Mouse (Mus musculus): ENCODE data around the gene Slc31a2. TPM values are rescaled to one million over a fixed set of nuclear protein-coding genes. Genes with fewer than 3 reads are reported as not detected.

Gene Slc31a2
- polyA plus RNA-seq, 1 experiment from 2014 or later, result 18.7 TPM

Other genes with a start within 250 kb of the Slc31a2 start
- not detected in 2 replicates for gene Mup20, start 208.4 kb upstream of the Slc31a2 start, polyA plus RNA-seq (2015; fragmentation: Nextera tagmentation; extraction: Ambion mirVana)
- not detected in 2 replicates for gene Mup3, start 175.2 kb upstream of the Slc31a2 start, polyA plus RNA-seq (2015; fragmentation: Nextera tagmentation; extraction: Ambion mirVana)
- gene Mup21, start 111.7 kb upstream of the Slc31a2 start, polyA plus RNA-seq (2015; fragmentation: Nextera tagmentation; extraction: Ambion mirVana), result not detected in 2 replicates
- gene Zfp37, start 31.5 kb upstream of the Slc31a2 start, polyA plus RNA-seq (2015; fragmentation: Nextera tagmentation; extraction: Ambion mirVana), result 35.9 and 37.2 TPM in 2 replicates
- 21.4 and 21.9 TPM in 2 replicates for gene Fkbp15, start 98.0 kb downstream of the Slc31a2 start, polyA plus RNA-seq (2015; fragmentation: Nextera tagmentation; extraction: Ambion mirVana)
- gene Slc31a1, start 98.2 kb downstream of the Slc31a2 start, polyA plus RNA-seq (2015; fragmentation: Nextera tagmentation; extraction: Ambion mirVana), result 36.8 and 37.7 TPM in 2 replicates
- gene Cdc26, start 146.1 kb downstream of the Slc31a2 start, polyA plus RNA-seq (2015; fragmentation: Nextera tagmentation; extraction: Ambion mirVana), result 75.1 and 76.4 TPM in 2 replicates
- gene Prpf4, start 146.2 kb downstream of the Slc31a2 start, polyA plus RNA-seq (2015; fragmentation: Nextera tagmentation; extraction: Ambion mirVana), result 14.5 and 16.3 TPM in 2 replicates
- 0.13 TPM in 1 of 2 replicates, not detected in the other for gene Rnf183, start 172.7 kb downstream of the Slc31a2 start, polyA plus RNA-seq (2015; fragmentation: Nextera tagmentation; extraction: Ambion mirVana)
- 15.5 and 17.3 TPM in 2 replicates for gene Wdr31, start 208.3 kb downstream of the Slc31a2 start, polyA plus RNA-seq (2015; fragmentation: Nextera tagmentation; extraction: Ambion mirVana)
- 0.85 and 1.1 TPM in 2 replicates for gene Bspry, start 217.5 kb downstream of the Slc31a2 start, polyA plus RNA-seq (2015; fragmentation: Nextera tagmentation; extraction: Ambion mirVana)
- 12.7 and 13.8 TPM in 2 replicates for gene Hdhd3, start 240.9 kb downstream of the Slc31a2 start, polyA plus RNA-seq (2015; fragmentation: Nextera tagmentation; extraction: Ambion mirVana)

Measured in midbrain, embryonic 16.5 days (tissue).